Mouse (Mus musculus): ENCODE results near the gene Ccdc3.

The Ccdc3 gene

GRCm38 (mm10) chr2:5161002-5161745 lies 23.6 kb downstream of the Ccdc3 start:
- DNase-seq (ENCODE audit: low read depth) = no peak

DNA sequence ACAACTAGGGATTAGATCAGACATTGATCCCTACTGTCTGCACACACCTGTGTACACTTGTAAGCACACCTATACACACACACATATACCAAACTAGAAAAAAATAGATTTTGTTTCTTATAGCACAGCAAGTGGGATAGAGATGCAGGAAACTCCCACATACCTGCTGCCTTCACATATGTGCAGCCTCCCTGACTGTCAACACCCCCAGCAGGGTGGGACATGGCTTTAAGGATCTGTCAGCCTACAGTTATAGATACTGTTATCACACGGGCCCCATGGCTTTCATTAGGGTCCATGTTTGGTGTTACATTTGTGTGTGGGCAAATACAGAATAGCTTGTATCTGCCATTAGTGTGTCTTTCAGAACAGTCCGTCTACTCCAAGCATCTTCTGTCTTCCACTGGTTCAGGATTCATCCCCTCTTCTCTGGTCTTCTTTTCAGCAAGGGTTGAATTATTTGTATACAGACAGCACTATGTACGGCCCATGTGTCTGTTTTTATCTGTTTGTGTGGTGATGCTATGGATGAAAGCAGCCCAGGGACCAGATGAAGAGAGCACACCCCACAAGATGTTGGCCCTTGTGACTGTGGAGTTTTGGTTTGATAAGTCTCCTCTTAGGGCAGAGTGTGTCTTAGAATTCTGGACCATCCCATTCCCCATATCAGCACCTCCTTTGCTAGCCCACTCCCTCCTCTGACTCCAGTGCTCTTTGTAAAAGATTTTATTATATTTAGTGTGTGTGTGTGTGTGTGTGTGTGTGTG lies 24.5 kb downstream of the Ccdc3 start:
- no peak for DNase-seq (ENCODE audit: low read depth)

- no peak for DNase-seq (ENCODE audit: low read depth)
These were observed 25.2 kb downstream of the Ccdc3 start for GRCm38 (mm10) chr2:5162756-5163155.

DNA sequence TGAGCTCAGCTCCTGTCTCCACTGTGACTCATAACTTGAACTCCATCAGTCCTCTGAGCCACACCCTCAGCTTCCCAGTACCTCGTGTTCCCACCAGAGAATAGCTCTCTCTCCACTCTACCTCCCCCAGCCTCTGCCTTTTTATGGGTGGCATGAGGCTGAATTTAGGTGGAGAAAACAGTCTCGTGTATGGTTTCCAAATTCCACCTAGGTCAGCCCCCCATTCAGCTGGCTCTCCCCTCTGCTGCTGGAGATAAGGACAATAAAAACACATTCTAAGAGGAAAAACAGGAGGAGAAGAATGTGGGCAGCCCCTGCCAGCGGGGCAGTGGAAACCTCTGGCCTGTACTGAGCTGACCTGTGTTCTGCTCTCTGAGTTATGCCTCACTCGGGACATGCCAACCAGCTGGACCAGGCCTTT lies 28.4 kb downstream of the Ccdc3 start:
- peak; percentile 34 for DNase-seq (ENCODE audit: low read depth)

DNA sequence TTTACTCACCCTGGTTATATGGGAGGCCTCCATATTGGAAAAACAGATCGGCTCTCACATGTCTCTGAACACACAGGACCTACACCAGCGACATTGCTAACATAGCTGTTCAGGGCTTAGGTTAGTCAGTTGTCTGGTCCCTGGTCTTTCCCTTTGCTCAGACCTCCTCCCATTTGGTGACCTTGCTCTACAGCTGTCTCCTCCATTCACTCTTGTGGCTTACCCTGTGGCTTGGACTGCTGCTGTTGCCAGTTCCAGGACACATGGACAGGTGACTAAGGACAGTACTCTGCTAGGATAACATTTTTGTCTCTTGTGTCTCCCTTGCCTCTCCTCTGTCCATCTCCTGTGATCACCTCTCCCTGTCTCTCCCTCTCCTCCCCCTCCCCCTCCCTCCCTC lies 29.2 kb downstream of the Ccdc3 start:
- no peak for DNase-seq (ENCODE audit: low read depth)

DNA sequence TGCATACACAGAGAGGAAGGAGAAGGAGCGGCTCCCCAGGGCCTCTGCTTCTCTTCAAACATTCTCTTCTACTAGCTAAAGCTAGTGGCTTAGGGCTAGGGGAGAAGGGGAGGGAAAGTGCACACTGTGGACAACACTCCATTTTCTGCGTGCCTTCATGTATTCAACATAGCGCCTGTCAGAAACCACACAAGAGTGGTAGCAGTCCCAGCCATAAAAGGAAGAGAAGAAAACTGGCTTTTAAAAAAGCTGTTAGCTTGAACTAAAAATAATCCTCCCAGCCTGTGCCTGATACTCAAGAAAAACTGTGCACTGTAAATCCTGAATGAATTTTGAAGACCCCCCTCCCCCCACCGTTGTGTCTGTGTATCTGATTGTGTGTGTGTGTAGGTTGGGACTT lies 33.2 kb downstream of the Ccdc3 start:
- no peak for DNase-seq (ENCODE audit: low read depth)

DNA sequence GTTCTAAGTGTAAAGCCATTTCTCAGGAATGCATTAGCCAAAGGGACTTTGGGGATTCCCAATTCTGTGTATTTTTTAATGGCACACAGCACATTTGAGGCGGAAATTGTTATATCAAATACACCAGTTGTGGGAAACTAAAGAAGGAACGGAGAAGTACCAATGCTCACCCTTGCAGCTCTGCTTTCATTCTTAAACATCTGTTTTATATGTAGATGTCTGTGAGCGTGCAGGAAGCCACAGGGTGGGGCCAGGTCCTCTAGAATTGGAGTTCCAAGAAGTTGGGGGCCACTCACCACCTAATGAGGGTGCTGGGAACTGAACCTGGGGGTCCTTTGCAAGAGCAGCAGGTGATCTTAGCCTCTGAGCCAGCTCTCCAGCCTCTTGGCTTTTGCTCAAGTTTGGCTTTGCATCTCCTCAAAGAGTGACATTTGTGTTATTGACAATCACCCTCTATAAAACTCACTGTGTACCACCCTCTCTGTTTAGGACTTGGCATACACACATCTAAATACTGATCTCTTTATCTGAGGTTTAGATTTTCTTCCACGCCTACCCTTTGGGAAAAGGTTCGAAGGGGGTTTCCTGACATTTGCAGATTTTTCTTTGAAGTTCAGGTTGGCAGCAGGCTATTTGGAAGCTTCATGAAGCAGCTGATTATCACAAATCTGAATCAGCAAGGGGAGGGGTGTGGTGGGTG lies 33.9 kb downstream of the Ccdc3 start:
- no peak for DNase-seq (ENCODE audit: low read depth)

GRCm38 (mm10) chr2:5172773-5173172 lies 35.2 kb downstream of the Ccdc3 start:
- DNase-seq (ENCODE audit: low read depth) = no peak

DNA sequence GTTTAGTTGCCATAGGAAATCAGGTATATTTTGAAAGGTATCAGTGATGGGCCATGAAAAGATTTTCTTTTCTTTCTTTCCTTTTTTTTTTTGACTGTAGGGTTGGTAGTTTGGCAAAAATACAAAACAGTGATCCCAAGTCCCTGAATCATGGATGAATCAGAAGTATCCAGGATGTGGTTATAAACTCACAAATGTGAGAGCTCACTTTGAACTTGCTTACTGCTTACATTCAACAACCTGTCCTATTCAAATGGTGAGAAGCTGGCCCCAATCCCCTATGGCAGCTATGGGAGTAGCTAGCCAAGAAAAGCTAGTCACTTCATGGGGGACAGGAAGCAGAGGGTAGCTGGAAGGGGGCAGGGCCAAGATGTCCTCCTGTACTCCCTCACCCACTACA lies 37.1 kb downstream of the Ccdc3 start:
- DNase-seq (ENCODE audit: low read depth) = peak; percentile 10

DNA sequence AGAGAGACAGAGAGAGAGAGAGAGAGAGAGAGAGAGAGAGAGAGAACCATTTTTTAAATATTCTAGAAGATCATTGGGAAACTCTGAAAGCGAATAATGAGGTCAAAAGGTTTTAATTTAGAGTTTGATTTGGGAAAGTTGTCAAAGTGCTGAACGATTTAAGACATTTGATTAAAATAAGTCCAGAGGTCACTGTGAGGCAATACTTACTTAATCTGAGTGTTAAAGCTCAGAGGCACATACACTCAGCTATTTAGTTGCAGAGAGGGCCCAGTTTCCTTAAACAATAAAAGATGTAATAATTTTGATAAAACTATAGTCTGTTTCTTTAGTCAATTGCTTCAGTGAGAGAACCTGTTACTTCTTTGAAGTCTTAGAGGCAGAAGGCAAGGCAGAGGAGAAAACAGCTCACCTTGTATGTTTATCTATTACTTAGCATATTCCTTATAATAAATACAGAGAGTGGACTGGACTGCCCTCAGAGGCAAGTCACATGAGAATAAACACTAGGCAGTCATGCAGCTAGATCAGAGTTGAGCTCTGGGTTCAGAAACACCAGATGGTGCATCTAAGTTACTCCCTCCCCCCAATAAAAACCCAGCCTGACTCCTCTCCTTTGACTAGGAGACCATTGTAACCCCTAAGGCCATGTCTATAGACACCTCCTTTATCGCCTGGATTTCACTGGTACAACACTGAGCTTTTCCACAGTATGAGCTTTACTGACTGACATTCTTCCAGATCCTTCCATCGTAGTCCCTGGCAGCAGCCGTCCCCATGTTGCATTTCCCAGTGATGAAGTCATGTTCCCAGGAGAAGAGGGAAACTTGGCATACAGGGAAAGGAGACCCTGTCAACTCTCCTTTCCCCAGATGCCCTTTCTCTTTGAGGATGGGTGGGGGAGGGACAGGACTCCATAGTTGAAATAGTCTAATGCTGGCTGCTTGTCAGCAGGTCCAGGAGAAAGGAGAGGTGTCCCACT lies 44.2 kb downstream of the Ccdc3 start:
- DNase-seq (ENCODE audit: low read depth) = no peak

GRCm38 (mm10) chr2:5184166-5184565 lies 46.6 kb downstream of the Ccdc3 start:
- DNase-seq (ENCODE audit: low read depth) = no peak

GRCm38 (mm10) chr2:5185631-5186030 lies 48.1 kb downstream of the Ccdc3 start:
- DNase-seq (ENCODE audit: low read depth) = no peak

DNA sequence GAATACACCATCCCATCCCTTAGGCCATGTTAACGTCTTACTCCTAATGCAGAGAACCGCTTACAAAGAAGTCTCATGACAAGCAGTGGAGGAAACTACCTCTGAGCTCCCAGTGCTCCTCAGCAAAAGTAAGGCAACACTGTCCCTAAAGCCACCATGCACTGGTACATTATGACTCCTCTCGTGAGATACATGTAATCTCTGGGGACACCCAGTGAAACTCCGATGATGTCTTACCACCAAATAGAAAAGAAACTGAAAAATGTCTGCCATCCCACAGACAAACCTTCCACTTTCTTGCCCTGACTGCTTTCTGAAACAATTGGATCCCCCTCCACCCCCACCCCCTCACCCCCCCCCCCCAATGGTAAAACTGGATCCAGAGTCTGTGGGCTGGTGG lies 54.6 kb downstream of the Ccdc3 start:
- no peak for DNase-seq (ENCODE audit: low read depth)

DNA sequence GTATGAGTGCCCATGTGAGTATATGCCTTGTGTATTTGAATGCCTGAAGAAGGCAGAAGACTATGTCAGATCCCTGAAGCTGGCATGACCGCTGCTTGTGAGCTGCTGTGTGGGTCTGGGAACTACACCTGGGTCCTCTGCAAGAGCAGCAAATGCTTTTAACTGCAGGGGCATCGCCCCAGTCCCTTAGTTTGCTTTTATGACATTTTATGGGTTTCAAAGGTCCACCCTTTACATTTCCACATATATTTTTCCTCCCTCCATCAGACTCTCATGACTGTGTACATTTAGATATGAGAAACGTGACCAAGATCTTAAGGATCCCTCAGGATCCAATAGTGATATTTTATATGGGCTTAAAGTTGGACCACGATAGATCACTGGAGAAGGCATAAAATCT lies 55.5 kb downstream of the Ccdc3 start:
- no peak for DNase-seq (ENCODE audit: low read depth)

DNA sequence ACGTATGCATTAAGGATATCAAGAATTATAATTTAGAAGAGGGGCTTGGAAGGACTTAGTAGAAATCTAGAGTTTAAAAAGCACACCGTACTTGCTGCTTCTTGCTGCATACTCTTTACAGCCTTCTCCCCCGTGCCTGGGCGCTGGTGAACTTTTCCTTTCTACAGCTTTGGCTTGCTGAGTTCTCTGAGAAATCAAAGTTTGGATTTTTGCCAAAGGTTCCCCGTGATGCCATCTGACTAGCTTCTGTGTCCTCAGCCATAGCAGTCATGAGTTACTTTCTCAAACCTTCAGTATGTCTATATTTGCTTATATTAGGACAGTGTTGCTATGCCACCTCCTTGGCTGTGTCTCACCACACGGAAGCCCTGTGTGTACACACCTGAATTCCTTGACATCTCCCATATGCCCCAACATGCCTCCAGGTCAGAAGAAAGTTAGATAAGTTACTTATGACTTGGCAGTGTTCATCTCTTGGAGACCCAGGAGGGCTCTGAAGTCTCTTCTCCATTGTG lies 57.2 kb downstream of the Ccdc3 start:
- DNase-seq (ENCODE audit: low read depth) = no peak

DNA sequence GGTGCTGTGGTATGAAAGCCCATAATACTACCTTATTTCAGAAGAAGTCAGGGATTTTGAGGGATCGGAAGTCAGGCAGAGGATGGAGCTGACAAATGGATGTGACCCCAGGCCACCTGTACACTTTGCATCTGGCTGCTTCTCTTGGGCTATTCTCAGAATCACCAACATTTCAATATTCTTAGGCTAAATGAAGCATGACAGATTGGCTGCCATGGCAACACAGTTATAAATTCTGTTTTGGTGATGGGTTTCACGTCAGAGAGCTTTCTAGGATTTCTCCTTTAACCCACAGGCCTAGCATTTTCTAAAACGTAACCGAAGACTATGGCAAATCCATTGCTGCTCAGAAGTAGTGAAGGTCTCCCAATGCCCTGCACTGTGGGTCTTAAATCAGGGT lies 59.9 kb downstream of the Ccdc3 start:
- DNase-seq (ENCODE audit: low read depth) = no peak

- DNase-seq (ENCODE audit: low read depth) = no peak
These were observed 61.7 kb downstream of the Ccdc3 start for GRCm38 (mm10) chr2:5199289-5199688.

DNA sequence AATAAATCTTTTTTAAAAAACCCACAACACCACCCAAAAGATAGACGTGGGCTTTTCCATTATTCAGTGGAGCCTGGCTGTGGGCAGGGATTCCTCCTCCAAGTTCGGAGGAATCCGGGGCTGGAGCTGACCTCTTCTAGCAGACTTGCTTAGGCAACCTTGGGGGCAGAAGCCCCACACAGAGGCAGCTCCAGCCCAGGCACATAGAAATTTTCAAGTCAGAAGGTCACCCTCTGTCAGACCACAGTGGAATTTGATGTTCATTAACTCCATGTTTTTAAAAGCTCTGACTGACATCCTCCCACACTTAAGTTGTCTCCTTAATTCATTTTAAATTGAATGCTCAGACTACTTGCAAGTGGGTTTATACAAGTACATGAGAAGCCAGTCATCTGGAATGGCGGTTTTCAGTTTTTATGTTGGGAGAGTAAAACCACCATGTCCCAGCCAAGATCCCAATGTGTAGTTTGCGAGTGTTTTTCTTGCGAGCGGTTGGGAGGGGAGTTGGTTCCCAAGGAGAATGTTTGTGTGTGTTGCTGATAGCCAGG lies 63.3 kb downstream of the Ccdc3 start:
- DNase-seq (ENCODE audit: low read depth) = no peak

- DNase-seq (ENCODE audit: low read depth) = no peak
These were observed 65.6 kb downstream of the Ccdc3 start for GRCm38 (mm10) chr2:5203146-5203545.

GRCm38 (mm10) chr2:5204941-5205340 lies 67.4 kb downstream of the Ccdc3 start:
- no peak for DNase-seq (ENCODE audit: low read depth)

- DNase-seq (ENCODE audit: low read depth) = no peak
These were observed 69.1 kb downstream of the Ccdc3 start for GRCm38 (mm10) chr2:5206651-5207050.

All from fibroblast of lung, adult 2 months (primary cell).